Mouse (Mus musculus) T-cell, adult 66 days (primary cell): ENCODE results near the gene Pear1. TPM values are rescaled to one million over a fixed set of nuclear protein-coding genes. Genes with fewer than 3 reads are reported as not detected.

ENCODE experiments used
- total RNA-seq, 2 experiments: library from RNA; stranded (reverse); gene quantifications; 3 replicates in 1 of 2; 4 replicates in 1 of 2; pipeline ENCODE4 v1.2.4; 2023

The Pear1 gene
- 10 to 100 TPM; 35.6 to 35.9 TPM for total RNA-seq

GRCm38 (mm10) chr3:87824206-87824605 lies at the start of gene Pear1:
Gene Pear1, minus strand, starts transcription at chr3:87824306.

GRCm38 (mm10) chr3:87846650-87847110 lies 22.6 kb upstream of the Pear1 start, which contains the start of gene Sh2d2a:
Gene Sh2d2a, plus strand, starts transcription at chr3:87846755.

GRCm38 (mm10) chr3:87796736-87797334 lies 27.3 kb downstream of the Pear1 start, which contains the start of gene Insrr:
Gene Insrr, plus strand, starts transcription at chr3:87796951.

GRCm38 (mm10) chr3:87794922-87795325 lies 29.2 kb downstream of the Pear1 start, which contains the start of gene Ntrk1:
Gene Ntrk1, minus strand, starts transcription at chr3:87795162.

GRCm38 (mm10) chr3:87748431-87748830 lies 75.7 kb downstream of the Pear1 start, which contains the start of gene Lrrc71:
Gene Lrrc71, minus strand, starts transcription at chr3:87748625.

Other genes starting within 250 kb of the Pear1 start
- gene Arhgef11, start 206.7 kb downstream of the Pear1 start, total RNA-seq: 10 to 100 TPM; 27.5 to 29.9 TPM
- 1 to 10 TPM in 1 of 2 experiments, under 1 TPM in 1; 0.61 to 5.9 TPM for gene Lrrc71, start 75.7 kb downstream of the Pear1 start, total RNA-seq
- gene Ntrk1, start 29.1 kb downstream of the Pear1 start, total RNA-seq: not detected
- gene Insrr, start 27.4 kb downstream of the Pear1 start, total RNA-seq: under 1 TPM in 1 of 2 experiments, not detected in 1; 0.15 TPM
- 100 to 1,000 TPM; 194 to 202 TPM for gene Sh2d2a, start 22.4 kb upstream of the Pear1 start, total RNA-seq
- gene Prcc, start 61.3 kb upstream of the Pear1 start, total RNA-seq: 10 to 100 TPM; 57.4 to 65.0 TPM
- 100 to 1,000 TPM; 103 to 104 TPM for gene Hdgf, start 82.0 kb upstream of the Pear1 start, total RNA-seq
- gene Mrpl24, start 95.2 kb upstream of the Pear1 start, total RNA-seq: 100 to 1,000 TPM; 147 to 161 TPM
- 10 to 100 TPM; 69.9 to 72.7 TPM for gene Isg20l2, start 106.0 kb upstream of the Pear1 start, total RNA-seq
- 10 to 100 TPM; 31.8 to 33.3 TPM for gene Rrnad1, start 106.4 kb upstream of the Pear1 start, total RNA-seq
- 1 to 10 TPM; 2.3 to 5.0 TPM for gene Crabp2, start 124.4 kb upstream of the Pear1 start, total RNA-seq
- not detected for gene Nes, start 146.8 kb upstream of the Pear1 start, total RNA-seq
- gene Bcan, start 175.9 kb upstream of the Pear1 start, total RNA-seq: not detected
- gene Hapln2, start 203.3 kb upstream of the Pear1 start, total RNA-seq: not detected
- 10 to 100 TPM; 21.9 to 34.1 TPM for gene Gpatch4, start 218.8 kb upstream of the Pear1 start, total RNA-seq
- gene Naxe, start 234.2 kb upstream of the Pear1 start, total RNA-seq: 10 to 100 TPM; 24.1 to 31.7 TPM